Mouse (Mus musculus): Measurements from ENCODE around the gene Smap1. TPM values are rescaled to one million over a fixed set of nuclear protein-coding genes. Genes with fewer than 3 reads are reported as not detected.

Smap1 gene
- total RNA-seq, 2 experiments from 2014 or later: 136 to 152 TPM

DNA sequence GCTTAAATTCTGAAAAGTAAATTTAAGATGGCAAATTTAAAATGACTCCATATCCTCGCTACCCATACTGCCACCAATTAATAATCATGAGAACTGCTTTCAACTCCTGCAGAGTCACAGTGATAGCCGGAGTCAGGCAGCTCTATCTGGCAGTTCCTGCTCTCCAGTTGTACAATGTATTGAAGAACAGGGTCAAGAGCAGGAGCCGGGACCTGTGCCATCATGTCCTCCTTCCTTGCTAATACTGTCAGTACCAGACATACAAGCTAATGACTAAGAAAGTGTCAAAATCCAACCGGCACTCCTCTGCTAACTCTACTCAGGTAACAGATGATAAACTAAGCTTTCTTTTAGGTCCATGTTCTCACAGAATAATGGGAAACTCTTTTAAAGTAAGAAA lies 3.0 kb downstream of the Smap1 start:
- DNase-seq: no peak

GRCm38 (mm10) chr1:23915483-23915882 lies 6.6 kb downstream of the Smap1 start:
- no peak for DNase-seq

GRCm38 (mm10) chr1:23912988-23913387 lies 9.1 kb downstream of the Smap1 start:
- no peak for DNase-seq

- no peak for DNase-seq
Observed at GRCm38 (mm10) chr1:23906082-23906481, 16.0 kb downstream of the Smap1 start.

DNA sequence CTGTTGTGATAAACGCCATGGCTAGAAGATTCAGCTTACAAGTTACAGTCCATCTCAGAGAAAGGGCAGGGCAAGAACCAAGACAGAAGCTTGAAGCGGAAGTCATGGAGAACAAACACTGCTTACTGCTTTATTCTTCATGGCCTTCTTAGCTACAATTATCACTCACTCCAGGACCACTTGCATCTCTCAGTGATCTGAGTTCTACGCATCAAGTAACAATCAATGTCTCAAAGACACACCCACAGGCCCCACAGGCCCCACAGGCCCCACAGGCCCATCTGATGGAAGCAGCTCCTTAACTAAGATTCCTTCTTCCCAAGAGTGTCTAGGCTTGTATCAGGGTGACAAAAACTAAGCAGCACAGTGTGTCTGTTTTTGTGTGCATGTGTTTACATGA lies 18.8 kb downstream of the Smap1 start:
- no peak for DNase-seq

DNA sequence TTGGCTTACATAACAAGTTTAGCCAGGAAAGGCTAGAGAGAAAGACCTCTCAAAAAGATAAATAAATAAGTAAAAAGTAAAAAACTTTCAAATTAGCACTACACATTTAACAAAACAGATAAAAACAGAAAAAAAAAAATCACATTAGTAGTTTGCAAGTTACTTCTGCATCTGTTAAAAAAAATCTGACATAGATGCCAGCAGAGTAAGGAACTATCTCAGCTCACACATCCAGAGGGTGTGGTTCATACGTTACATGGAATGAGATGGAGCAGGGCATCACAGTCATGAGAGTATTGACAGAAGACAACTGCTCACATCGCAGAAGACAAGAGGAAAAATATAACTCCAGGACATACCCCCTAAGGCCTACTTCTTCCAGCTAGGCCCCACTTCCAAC lies 19.4 kb downstream of the Smap1 start:
- DNase-seq: no peak

- DNase-seq: no peak
Observed at GRCm38 (mm10) chr1:23899647-23900020, 22.5 kb downstream of the Smap1 start.

GRCm38 (mm10) chr1:23899020-23899646 lies 23.0 kb downstream of the Smap1 start:
- no peak for DNase-seq

DNA sequence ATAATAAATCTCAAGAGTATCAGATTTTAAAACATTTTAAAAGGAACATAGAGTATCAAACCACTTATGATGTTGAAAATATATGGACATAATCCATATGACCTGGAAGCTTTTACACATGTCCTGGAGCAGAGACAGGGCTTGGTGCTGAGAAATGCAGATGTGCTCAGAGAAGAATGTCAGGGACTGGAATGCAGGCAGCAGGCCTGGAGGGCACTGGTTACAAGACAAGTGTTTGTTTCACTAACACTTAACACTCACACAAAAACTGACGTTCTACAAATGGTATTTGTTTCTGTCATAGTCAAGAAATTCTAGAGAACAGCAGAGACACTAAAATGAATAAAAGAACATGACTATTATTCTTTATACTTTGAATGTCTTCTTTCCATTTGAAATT lies 30.0 kb downstream of the Smap1 start:
- no peak for DNase-seq

DNA sequence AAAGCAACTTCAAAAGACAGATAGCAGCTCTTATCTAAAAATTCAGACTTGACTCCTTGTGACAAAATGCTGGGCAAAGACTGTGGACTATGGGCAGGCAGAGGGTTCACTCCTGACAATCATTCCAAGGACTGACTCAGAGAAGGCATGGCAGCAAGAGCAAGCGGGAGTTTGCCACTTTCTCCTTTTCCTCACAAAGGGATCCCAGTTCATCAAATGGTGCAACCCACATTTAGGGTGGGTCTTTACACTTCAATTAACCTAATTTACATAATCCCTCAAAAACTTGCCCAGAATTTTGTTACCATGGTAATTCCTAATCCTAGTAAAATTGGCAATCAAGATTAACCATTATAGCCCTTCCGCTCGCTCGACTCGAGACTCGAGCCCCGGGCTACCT lies 37.2 kb downstream of the Smap1 start:
- DNase-seq: no peak

GRCm38 (mm10) chr1:23884087-23884668 lies 37.9 kb downstream of the Smap1 start:
- no peak for DNase-seq

DNA sequence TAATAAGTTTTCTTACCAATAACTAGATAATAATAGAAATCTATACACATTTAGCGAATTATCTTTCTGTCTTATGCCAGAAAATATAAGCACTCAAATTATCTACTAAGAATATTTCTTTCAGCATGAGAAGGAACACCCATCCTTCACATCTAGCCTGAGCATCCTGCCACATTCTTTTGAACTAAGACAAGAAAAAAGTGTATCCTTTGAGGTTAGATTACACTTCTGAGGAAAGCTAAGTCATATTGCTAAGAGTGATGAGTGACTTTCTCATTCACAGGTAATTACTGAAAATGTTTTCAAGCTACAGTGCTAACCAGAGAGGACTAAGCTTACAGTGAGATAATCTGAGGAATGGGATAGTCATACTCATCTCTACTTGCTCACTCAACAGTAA lies 39.4 kb downstream of the Smap1 start:
- DNase-seq: no peak

DNA sequence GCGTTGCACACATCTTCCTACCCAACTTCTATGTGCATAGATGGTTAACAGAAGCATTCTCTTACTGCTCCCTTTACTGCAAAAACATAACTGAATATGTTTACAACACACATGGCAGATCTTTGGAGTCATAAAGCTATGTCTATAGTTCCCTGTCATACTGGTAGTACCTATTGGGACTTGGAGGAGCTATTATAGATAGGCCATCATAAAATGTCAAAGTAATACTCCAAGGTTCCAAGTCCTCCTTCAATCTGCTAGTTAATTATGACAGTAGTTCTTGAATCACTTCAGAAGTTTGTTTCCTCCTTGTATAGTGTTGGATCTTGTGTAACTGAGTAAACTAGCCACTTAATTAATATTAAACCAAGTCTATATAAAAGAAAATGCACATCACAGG lies 49.9 kb downstream of the Smap1 start:
- DNase-seq: no peak

- no peak for DNase-seq
Observed at GRCm38 (mm10) chr1:23867350-23867862, 54.7 kb downstream of the Smap1 start.

GRCm38 (mm10) chr1:23865566-23865965 lies 56.6 kb downstream of the Smap1 start:
- no peak for DNase-seq

DNA sequence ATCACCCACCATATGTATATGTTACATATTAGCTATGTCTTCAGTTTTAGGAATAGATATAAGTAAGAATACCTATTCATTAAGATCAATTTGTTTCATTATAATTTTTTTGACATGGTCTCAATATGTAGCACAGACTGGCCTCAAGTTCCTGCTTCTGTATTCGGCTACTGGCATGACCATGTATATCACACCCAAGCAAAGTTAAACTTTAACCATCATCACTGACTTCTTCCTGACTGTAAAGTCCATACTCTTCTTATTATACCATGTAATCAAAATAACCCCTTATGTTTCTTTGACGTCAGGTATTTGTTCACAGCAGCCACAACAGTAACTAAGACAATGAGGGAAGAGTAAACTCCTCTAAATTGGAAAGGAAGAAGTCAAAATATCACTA lies 61.2 kb downstream of the Smap1 start:
- DNase-seq: no peak

DNA sequence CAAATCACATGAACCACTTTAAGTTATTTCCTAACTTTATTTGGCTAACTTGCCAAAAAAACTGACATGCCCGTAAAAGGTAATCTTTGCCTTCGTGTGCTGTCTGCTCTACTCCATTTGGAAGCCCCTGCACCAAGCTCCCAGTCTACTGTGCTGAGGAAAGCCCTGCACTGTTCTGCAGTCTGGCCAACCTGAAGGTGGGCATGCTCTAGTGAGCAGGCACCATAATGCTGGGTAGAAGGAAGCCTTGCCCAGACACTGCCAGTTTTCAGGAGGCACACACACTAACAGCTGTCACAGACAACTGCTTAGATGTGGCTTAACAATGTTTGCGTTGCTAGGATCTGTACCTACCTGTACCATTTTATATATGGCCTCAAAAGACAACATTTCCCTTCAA lies 66.5 kb downstream of the Smap1 start:
- no peak for DNase-seq

GRCm38 (mm10) chr1:23846044-23846680 lies 76.0 kb downstream of the Smap1 start:
- DNase-seq: peak; percentile 44 to 47

GRCm38 (mm10) chr1:23845007-23845406 lies 77.1 kb downstream of the Smap1 start:
- DNase-seq: no peak

- DNase-seq: no peak
Observed at GRCm38 (mm10) chr1:23843790-23844189, 78.3 kb downstream of the Smap1 start.

DNA sequence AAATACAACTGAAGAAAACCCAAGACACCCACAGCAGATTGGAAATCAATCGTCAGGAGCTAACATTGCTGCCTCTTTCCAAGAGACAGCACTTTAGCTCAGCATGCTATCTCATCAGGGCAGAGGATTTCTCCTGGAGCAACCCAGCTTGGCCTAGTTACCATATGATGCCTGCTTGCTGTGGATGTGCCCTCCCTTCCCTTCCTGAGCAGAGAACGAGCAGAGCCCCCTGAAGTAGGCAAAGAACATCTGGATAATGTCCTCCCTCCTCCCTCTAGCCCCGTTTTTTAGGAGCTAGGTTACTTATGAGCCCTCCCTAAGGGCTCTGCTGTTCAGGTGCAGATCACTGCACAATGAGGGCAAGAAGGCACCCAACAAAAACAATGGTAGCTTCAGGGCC lies 79.5 kb downstream of the Smap1 start:
- DNase-seq: no peak

DNA sequence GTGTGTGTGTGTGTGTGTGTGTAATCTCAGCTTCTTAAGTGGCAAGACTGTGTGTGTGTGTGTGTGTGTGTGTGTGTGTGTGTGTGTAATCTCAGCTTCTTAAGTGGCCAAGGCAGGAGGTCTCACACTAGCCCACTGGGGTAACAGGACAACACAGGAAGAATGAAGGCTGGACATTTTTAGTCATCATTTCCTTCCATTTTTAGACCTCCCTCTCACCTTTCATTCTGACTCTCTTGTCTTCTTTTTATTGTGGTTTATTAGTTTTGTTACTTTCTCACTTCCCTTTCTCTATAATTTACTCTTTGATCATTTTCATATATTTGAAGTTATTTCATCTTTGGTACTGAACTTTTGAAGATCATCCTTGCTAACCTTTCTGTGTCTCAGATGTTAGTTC lies 81.2 kb downstream of the Smap1 start:
- no peak for DNase-seq

- DNase-seq: no peak
Observed at GRCm38 (mm10) chr1:23836630-23837029, 85.5 kb downstream of the Smap1 start.

GRCm38 (mm10) chr1:23834819-23835218 lies 87.3 kb downstream of the Smap1 start:
- peak; percentile 38 to 50 for DNase-seq
